Mouse (Mus musculus): Measurements from ENCODE around the gene Vwc2l. TPM values are rescaled to one million over a fixed set of nuclear protein-coding genes. Genes with fewer than 3 reads are reported as not detected.

Vwc2l gene
- 3.5 TPM in 2 replicates for polyA plus RNA-seq (2016; fragmentation: Nextera tagmentation; extraction: Ambion mirVana)

- H3K27ac ChIP-seq: no peak within 1 kb of the TSS; the same call in 1 of the 2 replicates
- no peaks in the 10 kb centered on the region for H3K9me3 ChIP-seq (replicated peaks)
- H3K4me2 ChIP-seq (replicated peaks): peak within 1 kb of the TSS; percentile 47
- ATAC-seq (ENCODE audit: low FRiP score): peak; percentile 80
- no peaks in the 10 kb centered on the region for H3K36me3 ChIP-seq
- H3K9ac ChIP-seq: no peak within 1 kb of the TSS
- H3K4me1 ChIP-seq: no peaks in the 10 kb centered on the region; the same call in 1 of the 2 replicates
- peak within 1 kb of the TSS; percentile 23 for H3K4me3 ChIP-seq
- 9% methylated on average over 13 of the region's 13 CpGs for WGBS
- H3K27me3 ChIP-seq: no peaks in the 10 kb centered on the region
Measured at GRCm38 (mm10) chr1:70725655-70726066, at the start of gene Vwc2l. Gene Vwc2l, plus strand, starts transcription at chr1:70725715.

- Histone ChIP-seq H3K36me3 (no peaks in the 10 kb centered on the region), H3K4me3 (no peak overlapping the region)
- 89% methylated on average over 2 of the region's 2 CpGs for WGBS
Measured at GRCm38 (mm10) chr1:70692529-70692928, 33.0 kb upstream of the Vwc2l start.

GRCm38 (mm10) chr1:70700270-70700669 lies 25.2 kb upstream of the Vwc2l start:
- H3K36me3 ChIP-seq: no peaks in the 10 kb centered on the region
- no peak overlapping the region for H3K4me2 ChIP-seq (replicated peaks)
- no peaks in the 10 kb centered on the region for H3K27me3 ChIP-seq
- H3K9me3 ChIP-seq (replicated peaks): no peaks in the 10 kb centered on the region
- ATAC-seq (ENCODE audit: low FRiP score): no peak
- no peak overlapping the region for H3K9ac ChIP-seq
- no peak overlapping the region for H3K27ac ChIP-seq
- no peak overlapping the region for H3K4me3 ChIP-seq
- WGBS: 83% methylated on average over 5 of the region's 5 CpGs
- H3K4me1 ChIP-seq: no peaks in the 10 kb centered on the region

More at GRCm38 (mm10) chr1:70692529-70692928, 33.0 kb upstream of the Vwc2l start:
- H3K27ac ChIP-seq: no peak overlapping the region
- no peak overlapping the region for H3K4me2 ChIP-seq (replicated peaks)
- no peaks in the 10 kb centered on the region for H3K4me1 ChIP-seq
- H3K9me3 ChIP-seq (replicated peaks): no peaks in the 10 kb centered on the region
- no peak for ATAC-seq (ENCODE audit: low FRiP score)
- H3K27me3 ChIP-seq: no peaks in the 10 kb centered on the region
- no peak overlapping the region for H3K9ac ChIP-seq

GRCm38 (mm10) chr1:70703934-70704333 lies 21.6 kb upstream of the Vwc2l start:
- Histone ChIP-seq H3K27ac (no peak overlapping the region), H3K36me3 (no peaks in the 10 kb centered on the region), H3K4me1 (no peaks in the 10 kb centered on the region), H3K27me3 (no peaks in the 10 kb centered on the region), H3K9ac (no peak overlapping the region), H3K4me2 (replicated peaks) (no peak overlapping the region), H3K9me3 (replicated peaks) (no peaks in the 10 kb centered on the region), H3K4me3 (no peak overlapping the region)
- ATAC-seq (ENCODE audit: low FRiP score): no peak
- WGBS: 76% methylated on average over 3 of the region's 3 CpGs

GRCm38 (mm10) chr1:70705821-70706220 lies 19.7 kb upstream of the Vwc2l start:
- H3K27ac ChIP-seq: no peak overlapping the region
- H3K4me3 ChIP-seq: no peak overlapping the region
- no peaks in the 10 kb centered on the region for H3K9me3 ChIP-seq (replicated peaks)
- no peaks in the 10 kb centered on the region for H3K4me1 ChIP-seq
- ATAC-seq (ENCODE audit: low FRiP score): no peak
- no peaks in the 10 kb centered on the region for H3K27me3 ChIP-seq
- 82% methylated on average over 3 of the region's 3 CpGs for WGBS
- H3K4me2 ChIP-seq (replicated peaks): no peak overlapping the region
- no peak overlapping the region for H3K9ac ChIP-seq
- no peaks in the 10 kb centered on the region for H3K36me3 ChIP-seq

GRCm38 (mm10) chr1:70725045-70725444 lies 470 bp upstream of the Vwc2l start:
- Histone ChIP-seq H3K9me3 (replicated peaks) (no peaks in the 10 kb centered on the region), H3K4me1 (no peaks in the 10 kb centered on the region; the same call in 1 of the 2 replicates), H3K4me2 (replicated peaks) (peak overlapping the region; percentile 47), H3K36me3 (no peaks in the 10 kb centered on the region), H3K4me3 (peak overlapping the region; percentile 23; the same call in 1 of the 2 replicates), H3K27me3 (no peaks in the 10 kb centered on the region), H3K27ac (no peak overlapping the region), H3K9ac (no peak overlapping the region)
- 59% methylated on average over 5 of the region's 5 CpGs for WGBS
- no peak for ATAC-seq (ENCODE audit: low FRiP score)

GRCm38 (mm10) chr1:70787146-70787545 lies 61.6 kb downstream of the Vwc2l start:
- Histone ChIP-seq H3K9ac (no peak overlapping the region), H3K4me2 (replicated peaks) (no peak overlapping the region), H3K9me3 (replicated peaks) (no peaks in the 10 kb centered on the region), H3K4me3 (no peak overlapping the region), H3K27me3 (no peaks in the 10 kb centered on the region), H3K27ac (no peak overlapping the region), H3K36me3 (no peaks in the 10 kb centered on the region), H3K4me1 (no peaks in the 10 kb centered on the region)
- no peak for ATAC-seq (ENCODE audit: low FRiP score)

- Histone ChIP-seq H3K4me2 (replicated peaks) (no peak overlapping the region), H3K9ac (no peak overlapping the region), H3K27me3 (no peaks in the 10 kb centered on the region), H3K4me1 (no peaks in the 10 kb centered on the region), H3K36me3 (no peaks in the 10 kb centered on the region), H3K27ac (no peak overlapping the region), H3K4me3 (no peak overlapping the region), H3K9me3 (replicated peaks) (no peaks in the 10 kb centered on the region)
- no peak for ATAC-seq (ENCODE audit: low FRiP score)
- WGBS: 93% methylated on average over 5 of the region's 5 CpGs
Measured at GRCm38 (mm10) chr1:70791636-70792035, 66.1 kb downstream of the Vwc2l start.

- no peaks in the 10 kb centered on the region for H3K9me3 ChIP-seq (replicated peaks)
- 85% methylated on average over 4 of the region's 4 CpGs for WGBS
- no peak overlapping the region for H3K4me2 ChIP-seq (replicated peaks)
- H3K4me1 ChIP-seq: no peaks in the 10 kb centered on the region
- H3K9ac ChIP-seq: no peak overlapping the region
- H3K4me3 ChIP-seq: no peak overlapping the region
- no peaks in the 10 kb centered on the region for H3K27me3 ChIP-seq
- ATAC-seq (ENCODE audit: low FRiP score): no peak
- no peaks in the 10 kb centered on the region for H3K36me3 ChIP-seq
- H3K27ac ChIP-seq: no peak overlapping the region
Measured at GRCm38 (mm10) chr1:70795094-70795493, 69.6 kb downstream of the Vwc2l start.

GRCm38 (mm10) chr1:70803401-70803800 lies 77.9 kb downstream of the Vwc2l start:
- no peaks in the 10 kb centered on the region for H3K4me1 ChIP-seq
- no peak for ATAC-seq (ENCODE audit: low FRiP score)
- H3K27me3 ChIP-seq: no peaks in the 10 kb centered on the region
- no peak overlapping the region for H3K4me3 ChIP-seq
- no peaks in the 10 kb centered on the region for H3K9me3 ChIP-seq (replicated peaks)
- 84% methylated on average over 3 of the region's 3 CpGs for WGBS
- H3K4me2 ChIP-seq (replicated peaks): no peak overlapping the region
- no peak overlapping the region for H3K9ac ChIP-seq
- no peak overlapping the region for H3K27ac ChIP-seq
- H3K36me3 ChIP-seq: no peaks in the 10 kb centered on the region

GRCm38 (mm10) chr1:70823111-70823510 lies 97.6 kb downstream of the Vwc2l start:
- ATAC-seq (ENCODE audit: low FRiP score): no peak
- H3K9me3 ChIP-seq (replicated peaks): no peaks in the 10 kb centered on the region
- H3K4me3 ChIP-seq: no peak overlapping the region
- no peak overlapping the region for H3K4me2 ChIP-seq (replicated peaks)
- no peaks in the 10 kb centered on the region for H3K27me3 ChIP-seq
- H3K36me3 ChIP-seq: no peaks in the 10 kb centered on the region
- no peak overlapping the region for H3K27ac ChIP-seq
- no peaks in the 10 kb centered on the region for H3K4me1 ChIP-seq
- 69% methylated on average over 2 of the region's 2 CpGs for WGBS
- H3K9ac ChIP-seq: no peak overlapping the region

GRCm38 (mm10) chr1:70833262-70833661 lies 107.7 kb downstream of the Vwc2l start:
- Histone ChIP-seq H3K9me3 (replicated peaks) (no peaks in the 10 kb centered on the region), H3K4me3 (no peak overlapping the region), H3K27ac (no peak overlapping the region), H3K4me2 (replicated peaks) (no peak overlapping the region), H3K4me1 (no peaks in the 10 kb centered on the region), H3K27me3 (no peaks in the 10 kb centered on the region), H3K9ac (no peak overlapping the region), H3K36me3 (no peaks in the 10 kb centered on the region)
- no peak for ATAC-seq (ENCODE audit: low FRiP score)
- WGBS: 80% methylated on average over 3 of the region's 3 CpGs

- Histone ChIP-seq H3K9me3 (replicated peaks) (no peaks in the 10 kb centered on the region), H3K9ac (no peak overlapping the region), H3K36me3 (no peaks in the 10 kb centered on the region), H3K27ac (no peak overlapping the region), H3K4me2 (replicated peaks) (no peak overlapping the region), H3K4me1 (no peaks in the 10 kb centered on the region), H3K4me3 (no peak overlapping the region), H3K27me3 (no peaks in the 10 kb centered on the region)
- WGBS: 89% methylated on average over 7 of the region's 7 CpGs
- no peak for ATAC-seq (ENCODE audit: low FRiP score)
Measured at GRCm38 (mm10) chr1:70842222-70842621, 116.7 kb downstream of the Vwc2l start.
